Mouse (Mus musculus) retina, postnatal 7 days (tissue): ENCODE data around the gene Dnm3.

ENCODE experiments used
- DNase-seq: peaks from one replicate; pipeline ENCODE4 v3.0.0-alpha.2; 2012; ENCODE audit warnings: low read depth, low spot score

Gene Dnm3

DNA sequence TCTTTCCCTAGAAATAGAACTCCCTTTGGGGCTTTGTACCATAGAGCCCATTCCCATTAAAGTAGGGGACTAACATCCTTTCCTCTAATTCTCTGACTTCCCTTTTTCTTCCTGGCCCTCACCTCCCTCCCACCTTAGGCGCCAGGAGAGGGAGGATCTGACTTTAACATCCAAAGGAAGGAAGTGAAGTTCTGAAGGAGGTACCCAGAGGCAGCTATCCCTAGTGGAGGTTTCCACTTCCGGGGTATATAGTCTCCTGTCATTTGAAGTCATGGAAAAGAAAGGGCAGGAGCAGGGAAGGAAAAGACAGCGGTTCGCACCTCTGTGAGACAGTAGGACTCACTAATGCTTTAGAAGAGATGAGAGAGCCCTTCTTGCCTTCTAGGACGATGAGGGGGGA, 478.5 kb downstream of the Dnm3 start:
- DNase-seq: no peak

DNA sequence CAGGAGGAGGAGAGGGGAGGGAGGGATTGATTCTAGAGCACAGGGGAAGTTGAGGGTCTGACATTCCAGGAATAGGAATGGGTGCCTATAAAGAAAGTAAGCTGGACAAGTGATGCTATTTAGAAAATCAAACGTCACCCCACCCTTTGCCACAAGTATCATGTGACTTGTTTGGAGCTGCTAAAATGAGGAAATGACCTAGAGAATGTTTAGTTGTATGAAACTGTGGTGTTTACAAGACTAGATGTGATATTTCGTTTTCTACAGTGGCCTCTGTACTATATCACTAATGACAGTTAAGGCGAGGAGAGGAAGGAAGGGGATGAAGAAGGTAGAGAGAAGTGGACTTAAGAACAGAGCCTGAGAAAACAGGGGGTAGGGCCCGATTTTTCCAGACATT, 479.1 kb downstream of the Dnm3 start:
- no peak for DNase-seq

DNA sequence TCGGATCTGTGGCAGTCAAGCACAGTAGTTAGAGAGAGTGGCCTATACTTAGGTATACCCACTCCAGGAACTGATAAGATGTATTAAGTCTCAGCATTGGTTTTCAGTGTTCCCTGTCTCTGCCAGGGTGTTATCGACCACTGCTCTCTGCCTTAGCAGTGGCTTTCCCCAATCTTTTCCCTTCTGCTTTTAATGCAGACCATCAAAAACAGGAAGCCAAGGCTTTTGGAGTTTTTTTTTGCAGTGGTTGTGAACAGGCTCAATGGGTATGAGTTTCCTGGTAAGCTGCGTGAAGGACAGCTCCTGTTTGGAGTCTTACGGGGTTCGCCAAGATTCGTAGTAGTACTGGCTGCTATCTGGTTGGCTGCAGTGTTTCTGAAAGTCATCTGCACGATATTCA, 485.4 kb downstream of the Dnm3 start:
- no peak for DNase-seq

DNA sequence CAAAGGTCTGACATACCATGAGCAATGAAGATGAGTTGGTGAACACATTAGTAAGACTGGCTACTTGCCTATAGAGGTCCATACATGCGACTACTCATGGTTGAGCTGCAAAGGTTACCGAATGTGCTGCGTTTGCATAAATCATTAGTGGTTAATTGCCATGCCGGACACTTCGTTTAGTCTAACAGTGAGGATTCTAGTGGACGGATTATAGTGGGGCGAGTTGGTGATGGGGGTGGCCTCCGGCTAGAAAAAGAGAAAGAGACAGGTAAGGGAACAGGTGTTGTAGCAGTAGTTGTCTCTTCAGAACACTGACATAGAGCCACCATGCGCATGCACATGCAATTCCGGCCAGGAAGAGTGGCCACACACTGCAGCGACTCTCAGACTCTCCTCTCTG, 486.0 kb downstream of the Dnm3 start:
- no peak for DNase-seq

DNA sequence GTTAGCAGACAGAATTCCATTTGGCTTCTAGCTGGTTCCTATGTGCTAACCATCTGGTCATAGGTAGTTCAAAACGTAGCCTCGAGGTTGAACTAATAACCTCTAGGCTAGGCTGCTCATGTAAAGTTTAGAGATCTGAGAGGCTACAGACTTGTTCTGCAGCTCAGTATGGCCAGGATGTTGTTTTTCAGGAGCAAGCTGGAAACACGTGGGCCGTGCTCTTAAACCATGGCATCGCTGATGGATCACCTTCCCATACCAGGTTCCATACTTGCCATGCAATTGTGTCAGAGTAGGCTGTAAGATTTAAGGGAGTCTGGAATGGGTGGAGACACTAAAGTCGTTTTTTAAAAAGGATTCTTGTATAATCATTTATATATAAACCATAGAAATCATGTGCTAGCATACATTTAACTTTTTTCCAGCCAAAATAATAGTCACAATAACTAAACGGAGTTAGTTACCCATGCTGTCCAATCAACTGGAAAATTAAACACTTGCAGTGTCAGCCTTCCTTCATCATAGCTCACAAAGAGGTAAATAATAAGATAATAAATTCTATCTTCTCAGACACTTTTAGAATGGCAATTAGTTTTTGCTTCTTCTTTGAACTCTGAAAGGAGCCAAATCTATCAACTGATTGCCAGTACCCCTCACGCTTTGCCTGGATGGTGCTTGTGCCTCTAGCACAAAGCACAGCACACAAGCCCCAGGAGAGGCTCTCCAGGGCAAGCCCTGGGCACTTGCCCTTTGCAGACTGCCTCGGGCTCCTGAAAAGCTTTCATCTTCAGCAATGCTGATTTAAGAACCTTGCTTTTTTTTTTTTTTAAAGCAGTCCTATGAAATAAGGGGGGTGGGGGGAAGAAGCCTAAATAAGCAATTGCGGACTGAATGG, 486.9 kb downstream of the Dnm3 start:
- DNase-seq: no peak

DNA sequence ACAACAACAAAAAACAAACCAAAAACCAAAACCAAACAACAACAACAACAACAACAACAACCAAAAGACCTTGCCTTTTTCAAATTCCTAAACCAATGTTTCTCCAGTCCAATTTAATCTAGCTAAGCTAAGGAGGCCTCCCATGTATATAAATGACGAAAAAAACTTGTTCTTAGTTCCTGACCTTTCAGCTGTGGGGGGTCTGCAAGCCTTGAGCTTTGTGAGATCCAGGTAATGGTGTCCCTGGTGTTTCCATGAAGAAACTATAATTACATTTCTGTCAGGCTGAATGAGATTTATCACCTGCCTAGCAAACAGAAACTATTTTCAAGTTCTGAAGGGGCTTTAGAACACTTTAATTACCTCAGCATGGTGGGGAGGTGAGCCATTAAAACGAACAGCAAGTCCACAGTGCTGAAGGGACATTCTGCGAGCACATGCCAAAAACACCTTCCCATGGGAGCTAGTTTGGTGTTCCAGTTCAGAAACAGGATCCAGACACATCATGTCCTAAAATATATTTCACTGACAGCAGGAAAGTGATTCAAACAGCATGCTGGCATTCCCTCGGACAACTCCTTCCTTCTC, 493.8 kb downstream of the Dnm3 start:
- no peak for DNase-seq

DNA sequence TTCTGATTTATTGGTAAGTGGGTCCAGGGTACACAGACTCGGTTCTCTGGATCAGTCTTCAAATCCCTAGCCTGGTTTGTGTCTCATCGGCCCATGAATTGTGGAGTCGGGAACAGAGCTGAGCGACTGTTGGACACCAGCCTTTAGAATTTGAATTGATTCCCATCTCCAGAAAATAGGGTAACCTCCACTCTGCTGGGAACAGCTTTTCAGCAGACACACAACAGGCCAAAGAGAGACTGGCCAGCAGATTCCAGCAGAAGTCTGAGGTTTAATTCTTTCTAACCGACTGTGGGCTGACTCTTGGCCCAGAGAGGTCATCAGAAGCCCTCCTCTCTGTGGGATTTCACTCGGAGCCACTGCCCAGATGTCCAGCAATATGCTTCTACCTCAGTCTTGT, 494.4 kb downstream of the Dnm3 start:
- no peak for DNase-seq

DNA sequence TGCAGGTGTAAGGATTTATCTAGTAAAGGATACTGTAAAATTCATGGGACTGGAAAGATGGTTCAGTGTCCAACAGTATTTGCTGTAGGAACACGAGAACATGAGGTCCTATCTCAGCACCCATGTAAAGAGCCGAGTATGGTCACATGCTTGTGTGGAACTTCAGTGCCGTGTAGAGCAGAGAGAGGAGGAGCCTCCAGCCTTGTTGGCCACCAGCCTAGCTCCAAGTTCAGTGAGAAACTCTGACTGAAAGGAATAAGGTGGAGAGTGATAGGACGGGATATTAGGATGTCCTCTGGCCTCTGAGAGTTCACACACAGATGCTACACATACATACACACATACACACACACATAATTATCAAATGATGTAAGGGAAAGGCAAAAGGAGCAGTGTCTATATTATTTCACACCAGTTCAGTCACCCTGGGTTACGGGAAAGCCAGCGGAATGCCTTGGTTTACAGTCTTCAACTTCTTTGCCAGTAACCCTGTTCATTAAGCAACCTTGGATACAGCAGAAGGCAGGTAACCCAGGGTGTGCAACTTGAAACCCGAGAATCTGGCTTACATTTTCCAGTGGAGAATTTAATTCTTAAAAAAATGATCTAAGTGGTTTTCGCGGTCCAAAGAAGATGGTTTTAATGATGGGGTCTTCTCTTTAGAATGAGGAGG, 497.1 kb downstream of the Dnm3 start:
- DNase-seq: no peak

DNA sequence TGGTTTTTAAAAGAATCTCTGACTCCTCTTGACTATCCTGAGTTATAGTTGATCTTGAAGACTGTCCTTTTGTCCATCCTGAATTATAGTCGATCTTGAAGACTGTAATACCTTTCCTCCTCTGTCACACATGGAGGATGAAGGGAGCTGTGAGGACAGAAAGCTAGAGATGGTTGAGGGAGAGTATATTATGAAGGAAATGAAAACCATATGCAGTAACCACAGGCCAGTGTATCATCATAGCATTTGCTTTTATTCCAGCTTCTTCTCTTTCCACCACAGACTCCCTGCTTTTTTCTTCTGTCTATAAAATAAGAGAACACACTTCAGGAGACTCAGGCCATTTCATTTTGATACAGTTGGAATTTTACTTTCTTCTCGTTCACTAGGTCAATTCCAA, 497.8 kb downstream of the Dnm3 start:
- DNase-seq: no peak

DNA sequence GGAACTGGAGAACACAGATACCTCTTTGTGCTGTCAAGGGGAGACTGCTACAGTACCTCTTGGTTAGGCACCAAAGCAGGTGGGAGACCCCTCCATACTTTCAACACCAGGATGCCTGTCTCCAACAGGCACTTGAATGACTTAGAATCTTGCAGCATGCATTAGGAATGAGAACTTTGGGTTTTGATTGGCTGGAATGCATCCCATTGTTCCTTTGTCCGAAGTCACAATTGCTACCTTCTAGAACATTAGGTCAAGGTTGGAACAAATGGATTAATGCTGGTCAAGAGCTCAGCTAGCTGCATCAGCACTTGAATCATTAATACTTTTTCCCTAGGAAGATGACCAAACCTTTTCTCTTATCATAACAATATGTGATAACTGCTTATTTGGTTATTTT, 498.3 kb downstream of the Dnm3 start, which contains the start of gene 4930558K02Rik:
4930558K02Rik (minus strand) TSS at position 101 of the 400 bp plus-strand sequence.
- no peak for DNase-seq

DNA sequence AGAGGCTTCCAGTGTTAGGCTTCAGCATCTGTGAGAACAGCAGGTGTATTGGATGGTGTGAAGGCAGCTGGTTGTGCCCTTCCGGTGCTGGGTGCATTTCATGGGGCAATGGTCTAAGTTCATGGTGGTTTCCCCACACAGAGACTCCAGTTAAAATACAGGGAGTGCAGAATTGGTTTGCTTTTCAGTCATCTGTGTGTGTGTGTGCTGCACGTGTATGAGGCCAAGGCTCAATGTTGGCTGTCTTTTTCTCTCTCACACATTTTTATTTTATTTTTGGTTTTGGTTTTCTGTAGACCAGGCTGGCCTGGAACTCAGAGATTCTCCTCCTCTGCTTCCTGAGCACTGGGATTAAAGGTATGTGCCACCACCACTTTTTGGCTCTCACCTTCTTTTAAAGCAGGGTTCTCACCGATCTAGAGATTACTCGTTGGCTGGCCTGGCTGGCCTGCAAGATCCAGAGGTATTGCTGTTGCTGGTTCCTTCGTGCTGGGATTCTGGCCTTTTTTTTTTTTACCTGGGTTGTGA, 499.6 kb downstream of the Dnm3 start:
- DNase-seq: no peak

DNA sequence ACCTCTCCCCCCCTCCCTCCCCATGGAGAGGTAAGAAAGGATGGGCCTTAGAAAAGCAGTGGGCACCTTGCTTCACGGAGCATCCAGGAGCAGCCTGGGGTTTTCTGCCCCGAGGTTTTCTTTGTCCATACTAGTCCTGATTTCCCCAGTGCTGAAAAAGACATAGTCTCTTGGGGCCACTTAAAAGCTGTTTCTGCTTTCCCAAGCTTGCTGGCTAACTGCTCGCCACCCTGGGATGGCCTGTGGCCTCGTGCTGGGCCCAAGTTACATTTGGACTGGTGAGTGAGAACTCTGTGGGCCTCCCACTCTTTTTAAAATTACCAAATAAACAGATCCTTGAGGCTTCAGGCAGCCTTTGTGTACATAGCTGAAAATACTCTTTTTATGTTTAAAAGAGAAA, 500.5 kb downstream of the Dnm3 start:
- DNase-seq: no peak

DNA sequence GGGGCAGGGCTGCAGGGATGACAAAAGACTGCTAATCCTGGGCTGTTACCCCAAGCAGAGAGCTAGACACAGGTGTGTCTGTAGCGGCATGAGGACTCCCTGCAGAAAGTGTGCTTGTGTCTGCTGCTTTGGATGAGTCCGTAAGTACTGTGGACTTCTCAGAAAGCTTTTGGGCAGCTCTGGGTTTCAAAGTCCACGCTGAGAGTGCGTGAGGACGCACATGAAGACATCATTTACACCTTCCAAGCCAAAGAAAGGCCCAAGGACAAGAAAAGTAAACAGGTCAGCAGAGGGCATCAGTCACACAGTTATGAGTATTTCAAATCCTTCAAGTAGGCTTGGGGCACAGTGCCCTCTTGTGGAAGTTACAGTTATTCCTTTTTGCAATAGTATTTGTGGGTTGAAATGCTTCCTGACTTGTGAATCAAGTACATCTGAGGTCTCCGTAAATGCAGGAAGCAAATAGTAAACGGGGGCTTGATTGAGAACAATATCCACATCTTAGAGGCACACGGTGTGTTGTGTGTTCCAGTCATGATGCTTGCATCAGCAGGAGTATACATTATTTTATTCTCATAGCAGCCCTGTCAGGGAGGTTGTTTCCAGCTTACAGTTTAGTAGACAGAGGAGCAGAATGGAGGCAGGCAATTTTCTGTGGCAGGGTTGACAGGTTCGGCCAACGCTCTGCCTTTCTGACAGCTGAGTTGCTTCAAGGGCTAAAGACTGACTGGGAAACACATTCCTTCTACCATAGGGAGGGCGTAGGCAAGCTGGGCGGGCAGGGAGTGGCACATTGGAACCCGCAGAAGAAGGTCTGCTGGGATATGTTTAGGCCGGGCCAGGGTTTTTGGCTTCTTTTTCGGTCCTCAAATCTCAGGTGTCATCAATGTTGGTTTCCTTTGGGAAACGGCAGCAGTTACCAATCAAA, 501.3 kb downstream of the Dnm3 start:
- DNase-seq: peak; percentile 64

DNA sequence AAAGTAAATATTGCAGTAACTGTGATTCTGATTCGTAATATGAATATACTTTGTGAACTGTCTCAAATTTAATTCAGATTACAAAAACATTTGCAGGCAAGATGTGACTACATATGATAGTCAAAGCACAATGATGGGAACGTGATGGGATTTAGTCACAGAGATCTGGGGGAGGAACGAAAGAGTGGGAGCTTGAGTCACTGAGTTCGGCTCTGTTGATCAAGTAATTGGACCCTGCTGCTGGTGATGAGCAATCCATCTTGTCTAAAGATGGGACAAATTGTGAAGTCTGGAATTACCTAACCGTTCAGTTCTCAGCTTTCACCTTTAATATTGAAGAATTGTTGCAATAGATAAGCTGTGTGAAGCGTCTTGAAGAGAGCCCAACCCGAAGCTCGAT, 505.6 kb downstream of the Dnm3 start:
- DNase-seq: no peak

DNA sequence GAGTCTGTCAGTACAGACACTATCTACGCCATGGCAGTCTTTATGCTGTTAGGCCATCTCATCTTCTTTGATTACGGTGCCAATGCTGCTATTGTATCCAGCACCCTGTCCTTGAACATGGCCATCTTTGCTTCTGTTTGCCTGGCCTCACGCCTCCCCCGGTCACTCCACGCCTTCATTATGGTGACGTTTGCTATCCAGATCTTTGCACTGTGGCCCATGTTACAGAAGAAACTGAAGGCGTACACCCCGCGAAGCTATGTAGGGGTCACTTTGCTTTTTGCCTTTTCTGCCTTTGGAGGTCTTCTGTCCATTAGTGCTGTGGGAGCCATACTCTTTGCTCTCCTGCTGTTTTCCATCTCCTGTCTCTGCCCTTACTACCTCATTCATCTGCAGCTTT, 507.0 kb downstream of the Dnm3 start:
- DNase-seq: no peak

DNA sequence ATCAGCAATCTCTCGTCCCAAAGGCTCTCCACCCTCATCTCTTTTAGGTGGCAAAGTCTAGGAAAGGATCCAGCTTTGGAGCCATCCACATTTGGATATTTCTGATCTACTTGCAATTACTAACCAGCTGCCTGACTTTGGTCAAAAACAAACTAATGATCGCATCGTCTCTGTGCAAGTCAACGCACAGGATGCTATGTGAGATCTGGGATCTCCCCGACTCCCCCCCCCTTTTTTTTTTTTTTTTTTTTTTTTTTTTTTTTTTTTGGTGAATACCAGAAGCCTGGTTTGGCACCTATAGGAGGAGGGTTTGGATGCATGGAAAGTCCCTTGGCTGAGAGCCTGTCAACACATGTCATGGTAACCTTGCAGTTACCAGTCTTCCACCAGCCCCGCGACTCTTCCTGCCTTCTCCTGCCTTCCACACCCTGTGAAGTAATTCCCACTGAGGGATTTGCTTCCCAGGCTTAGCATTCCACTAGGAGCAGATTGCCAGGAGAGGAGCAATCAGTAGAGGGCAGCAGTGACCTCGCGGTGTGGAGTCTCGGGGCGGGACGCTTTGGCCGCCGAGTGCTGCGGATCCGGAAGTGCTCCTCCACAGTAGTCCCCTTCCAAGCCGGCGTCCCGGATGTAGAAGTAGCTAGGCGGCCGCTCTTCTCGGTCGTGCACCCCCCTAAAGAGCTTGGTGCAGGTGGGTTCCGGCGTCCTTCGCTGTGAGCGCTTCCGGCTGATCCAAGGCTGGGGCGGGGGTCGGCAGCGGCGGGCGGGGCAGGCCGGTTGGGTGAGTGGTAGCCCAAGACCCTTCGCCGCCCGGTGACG, 509.0 kb downstream of the Dnm3 start, which contains the start of gene Pigc:
Pigc (plus strand) TSS at position 598 of the 819 bp plus-strand sequence.
- DNase-seq: peak; percentile 89

DNA sequence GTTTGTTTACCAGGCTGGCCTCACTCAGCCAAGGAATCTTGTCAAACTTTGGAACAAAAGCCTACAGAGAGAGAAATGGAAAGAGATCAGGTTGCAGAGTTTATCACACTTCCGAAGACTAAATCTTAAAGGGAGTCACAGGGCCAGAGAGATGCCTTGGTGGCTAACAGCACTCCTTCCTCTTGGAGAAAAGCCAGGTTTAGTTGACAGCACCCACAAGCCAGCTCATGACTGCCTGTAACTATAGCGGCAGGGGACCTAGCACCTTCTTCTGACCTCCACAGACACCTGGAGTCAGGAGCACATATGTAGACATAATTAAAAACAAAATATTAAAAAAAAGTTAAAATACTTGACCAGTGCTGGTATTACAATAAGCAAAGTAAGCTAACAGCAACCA, 509.9 kb downstream of the Dnm3 start:
- DNase-seq: no peak

DNA sequence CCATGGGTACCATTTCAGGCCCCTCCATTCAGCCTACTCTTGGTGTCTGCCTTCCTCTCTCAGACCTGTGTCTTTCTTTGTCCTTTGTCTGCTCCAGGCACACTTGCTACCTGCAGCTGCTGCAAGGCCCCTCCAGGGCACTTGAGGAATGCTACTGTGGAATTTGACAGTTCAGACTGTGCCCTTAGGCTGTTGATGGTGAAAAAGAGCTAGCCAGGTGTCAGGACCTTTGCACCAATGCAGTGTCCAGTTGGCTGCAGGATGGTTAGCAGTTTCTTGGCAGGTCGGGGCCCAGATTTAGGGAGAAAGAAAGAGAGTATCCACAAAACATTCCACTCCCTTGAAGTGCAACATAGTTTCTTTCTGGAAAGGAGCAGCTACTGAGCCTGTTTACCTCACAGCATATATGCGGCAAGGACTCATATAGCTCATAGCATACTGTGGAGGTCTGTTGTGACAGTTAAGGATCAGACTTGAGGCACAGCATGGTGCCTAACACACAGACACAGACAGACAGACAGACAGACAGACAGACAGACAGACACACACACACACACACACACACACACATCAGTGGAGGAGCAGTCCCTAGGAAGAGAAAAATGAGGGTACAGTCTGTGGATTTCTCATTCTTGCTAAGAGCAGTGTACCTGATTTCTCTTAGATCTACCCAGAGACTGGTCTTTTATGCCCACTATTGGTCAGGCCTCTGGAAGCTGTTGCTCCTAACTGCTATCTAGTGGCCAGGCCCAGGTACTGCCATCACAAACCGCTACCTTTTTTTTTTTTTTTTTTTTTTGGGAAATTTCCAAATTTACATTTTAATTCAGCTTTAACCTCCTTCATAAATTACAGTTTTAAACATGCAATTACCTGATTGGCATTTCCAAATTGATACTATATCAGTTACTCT, 515.1 kb downstream of the Dnm3 start:
- no peak for DNase-seq
